Mouse (Mus musculus) liver, adult (tissue): ENCODE measurements around the gene Sgip1.

Experiments
- GATA4 ChIP-seq: IDR thresholded peaks from 2 replicates; pipeline ENCODE4 v1.6.1; 2014; ENCODE audit warnings: mild to moderate bottlenecking, low read length; ENCODE audit not compliant: insufficient replicate concordance

Gene Sgip1

DNA sequence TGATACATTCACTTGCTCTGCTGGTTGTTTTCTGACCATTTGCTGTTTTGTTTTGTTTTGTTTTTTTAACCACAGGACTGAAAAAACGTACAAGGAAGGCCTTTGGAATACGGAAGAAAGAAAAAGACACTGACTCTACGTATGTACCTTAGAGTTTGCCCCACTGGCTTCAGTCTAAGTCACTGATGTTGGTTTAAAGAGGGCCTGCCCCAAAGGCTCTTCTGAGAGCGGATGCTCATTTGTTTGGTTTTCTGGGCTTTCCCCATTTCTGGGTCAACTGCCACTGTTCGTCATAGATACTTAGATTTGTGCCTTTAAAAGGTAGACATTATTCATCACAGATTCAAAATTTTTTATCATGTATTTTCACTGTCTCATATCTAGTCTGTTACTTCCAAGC is 111.7 kb downstream of the Sgip1 start:
- TF ChIP-seq GATA4, result no peak

DNA sequence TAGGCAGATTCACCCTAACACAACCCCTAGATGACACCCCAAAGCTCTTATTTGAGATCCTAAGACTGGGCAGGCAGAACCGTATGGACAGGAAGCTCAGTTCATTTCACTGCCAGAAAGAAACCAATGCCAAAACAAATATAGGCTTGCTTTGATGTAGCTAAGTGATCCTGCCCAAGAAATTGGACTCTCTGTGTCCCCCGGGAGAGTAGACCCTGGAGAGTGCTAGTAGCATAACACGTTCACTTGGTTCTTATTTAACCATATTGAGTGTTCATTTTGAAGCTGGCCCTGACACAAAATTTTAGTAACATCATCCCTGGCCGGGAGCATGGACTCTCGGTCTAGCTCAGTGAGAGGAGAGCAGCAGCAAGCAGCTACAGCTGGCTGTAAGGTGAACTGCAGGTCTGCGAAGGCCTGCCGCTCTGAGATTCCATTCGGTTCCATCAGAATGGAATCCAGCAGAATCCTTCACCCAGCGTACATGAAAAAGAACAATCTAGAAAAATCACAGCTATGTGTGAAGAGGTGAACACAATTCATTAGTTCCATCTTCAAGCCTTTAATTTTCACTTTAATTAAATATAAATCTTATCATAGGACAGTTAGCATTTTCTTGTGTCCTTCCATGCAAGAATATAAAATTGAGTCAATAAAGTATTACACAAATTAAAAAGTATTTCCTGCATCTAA is 112.4 kb downstream of the Sgip1 start:
- no peak for TF ChIP-seq GATA4

GRCm38 (mm10) chr4:102854928-102855892 is 114.1 kb downstream of the Sgip1 start:
- TF ChIP-seq GATA4, result no peak

DNA sequence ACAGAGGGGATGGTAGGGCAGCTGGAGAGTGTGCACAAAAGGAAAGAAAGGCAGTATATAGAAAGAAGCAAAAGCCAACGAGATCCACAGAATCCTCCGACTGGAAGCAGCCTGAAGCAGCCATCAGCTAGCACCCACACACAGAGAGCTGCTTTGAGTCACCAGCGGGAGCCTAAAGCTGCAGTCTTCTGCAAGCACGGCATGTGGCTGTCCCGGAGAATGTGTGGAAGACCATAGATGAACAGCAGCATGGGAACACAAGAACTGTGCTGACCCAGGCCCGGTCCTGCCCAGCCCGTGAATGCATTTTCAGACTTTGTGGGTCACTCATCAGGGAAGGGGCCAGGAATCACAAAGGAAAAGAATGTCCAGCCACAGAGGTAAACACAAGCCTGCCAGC is 115.0 kb downstream of the Sgip1 start:
- no peak for TF ChIP-seq GATA4

- TF ChIP-seq GATA4, result no peak
Measured at GRCm38 (mm10) chr4:102859259-102860194, 118.4 kb downstream of the Sgip1 start.

DNA sequence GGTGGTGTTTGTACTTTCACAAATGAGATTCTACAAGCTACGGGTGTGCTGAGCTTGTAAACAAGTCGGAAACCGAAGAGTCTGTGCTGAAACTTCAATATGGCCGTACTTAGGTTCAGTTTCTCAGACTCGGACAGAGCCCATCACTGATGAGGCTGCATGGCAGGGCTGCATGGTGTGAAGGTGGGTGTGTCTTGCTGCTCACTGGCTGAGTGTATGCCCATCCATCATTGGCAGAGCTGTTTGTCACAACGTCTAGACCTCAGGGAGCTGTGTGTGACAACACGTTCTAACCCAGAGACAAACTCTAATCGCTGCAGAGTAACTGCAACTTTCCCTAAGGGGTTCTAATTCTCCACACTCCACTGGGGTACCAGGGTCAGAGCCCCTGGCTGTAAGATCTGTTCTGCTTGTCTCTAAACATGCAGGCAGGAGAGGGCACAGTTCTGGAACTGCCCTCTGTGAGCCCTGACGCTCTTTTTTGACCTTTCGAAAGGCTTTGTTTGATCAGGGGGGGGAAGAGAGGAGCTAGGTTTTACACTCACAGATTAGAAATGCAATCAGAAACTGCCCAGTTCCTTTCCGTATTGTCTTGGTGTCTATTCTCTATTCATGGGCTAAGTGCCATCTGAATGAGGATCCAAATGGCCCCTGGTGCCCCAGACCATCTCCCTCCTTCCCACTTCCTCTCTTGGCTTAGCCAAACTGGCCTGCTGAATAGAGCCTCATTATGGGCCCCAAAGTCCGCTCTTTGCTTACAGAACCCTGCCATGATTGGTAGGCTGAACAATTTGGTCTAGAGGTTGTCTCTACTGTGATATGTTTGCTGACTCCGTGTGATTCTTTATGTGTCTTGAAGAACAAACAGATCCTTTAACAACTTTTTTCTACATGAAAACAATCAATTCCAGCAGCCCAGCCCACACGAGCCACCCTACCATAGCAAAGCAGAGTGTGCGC is 121.9 kb downstream of the Sgip1 start:
- no peak for TF ChIP-seq GATA4

DNA sequence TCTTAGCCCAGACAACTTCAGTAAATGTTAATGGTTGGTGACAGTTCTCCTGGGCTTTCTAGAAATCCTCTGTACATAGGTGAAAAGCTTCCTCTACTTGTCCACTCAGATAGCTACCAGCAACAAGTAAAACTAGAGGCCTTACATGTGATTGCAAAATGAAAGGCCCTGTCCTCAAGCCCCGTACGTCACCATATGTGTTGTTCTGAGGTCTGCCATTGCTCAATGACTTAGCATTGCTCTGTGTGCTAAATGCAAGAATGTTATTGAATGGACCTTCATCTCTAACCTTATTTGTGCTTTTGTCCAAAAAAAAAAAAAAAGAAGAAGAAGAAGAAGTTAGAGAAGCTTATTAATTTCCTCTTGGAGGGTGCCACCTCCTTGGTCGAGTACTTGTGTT is 125.4 kb downstream of the Sgip1 start:
- no peak for TF ChIP-seq GATA4

DNA sequence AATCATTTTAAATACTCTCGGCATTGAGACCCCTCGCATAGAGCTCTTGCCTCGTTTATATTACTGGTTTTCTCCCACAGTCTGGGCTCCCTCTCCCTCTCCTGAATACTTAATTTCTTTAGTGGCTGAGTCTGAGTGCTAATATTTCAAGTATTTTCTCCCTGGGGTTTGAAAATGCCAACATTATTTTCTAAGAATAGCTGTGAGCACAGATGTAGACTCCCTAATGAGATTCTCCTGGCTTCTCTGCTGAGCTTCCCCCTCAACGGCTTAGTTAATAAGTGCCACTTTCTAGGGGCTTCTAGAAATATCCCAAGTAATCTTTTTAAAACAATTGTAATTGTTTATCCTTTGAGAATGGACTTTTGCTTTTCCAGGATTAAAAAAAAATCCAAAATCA is 130.2 kb downstream of the Sgip1 start:
- TF ChIP-seq GATA4, result no peak

DNA sequence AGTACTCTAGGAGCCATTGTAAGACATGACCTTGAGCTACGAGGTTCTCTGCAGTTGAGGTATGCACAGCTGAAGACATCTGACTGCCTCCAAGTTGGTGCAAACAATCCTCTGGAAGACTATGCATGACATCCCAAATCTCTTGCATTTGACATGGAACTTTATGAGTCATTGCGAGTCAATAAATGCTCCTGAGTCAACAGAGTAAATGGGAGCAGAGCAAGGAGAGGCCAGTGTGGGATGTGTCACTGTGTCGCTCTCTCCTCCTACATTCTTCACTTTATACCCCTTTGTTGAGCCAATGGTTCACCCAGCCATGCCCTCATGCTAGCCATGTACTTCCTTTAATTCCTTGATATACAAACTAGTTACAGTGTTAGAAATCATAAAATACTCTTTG is 142.0 kb downstream of the Sgip1 start:
- TF ChIP-seq GATA4, result no peak

GRCm38 (mm10) chr4:102884228-102884627 is 143.1 kb downstream of the Sgip1 start:
- TF ChIP-seq GATA4, result no peak

DNA sequence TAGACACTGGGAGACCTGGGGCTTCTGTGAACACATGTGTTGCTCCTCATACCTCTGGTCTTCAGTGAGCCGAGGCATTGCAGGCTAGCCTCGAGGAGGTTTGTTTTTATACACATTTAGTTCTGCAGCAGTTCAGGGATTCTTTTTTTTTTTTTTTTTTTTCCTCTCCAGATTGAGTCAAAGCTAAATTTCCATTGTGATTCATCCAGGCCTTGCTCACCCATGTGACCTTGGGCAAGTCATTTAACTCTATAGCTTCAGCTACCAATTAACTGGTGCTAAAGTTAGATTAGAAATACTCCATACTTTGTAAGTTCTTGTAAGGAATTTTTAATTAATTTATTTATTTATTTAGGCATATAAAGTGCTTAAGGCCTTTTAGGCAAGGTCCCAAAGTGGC is 145.4 kb downstream of the Sgip1 start:
- TF ChIP-seq GATA4, result no peak

DNA sequence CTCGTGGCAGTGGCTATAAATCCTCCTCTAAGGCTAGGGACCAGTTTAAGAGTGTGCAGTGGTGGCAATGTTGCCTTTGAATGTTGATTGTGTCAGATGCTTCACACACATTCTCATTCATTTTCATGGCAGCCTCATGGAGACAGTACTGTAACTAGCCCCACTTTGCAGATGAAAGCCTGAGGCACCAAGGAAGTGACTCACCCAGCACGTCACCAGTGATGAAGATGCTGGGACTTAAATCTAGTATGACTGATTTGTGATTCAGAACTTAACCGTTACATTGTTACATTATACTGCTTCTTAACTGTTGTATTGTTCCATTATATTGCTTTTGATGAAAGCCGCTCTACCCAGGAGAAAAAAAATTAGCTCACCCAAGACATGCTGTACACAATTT is 145.8 kb downstream of the Sgip1 start:
- TF ChIP-seq GATA4, result no peak

DNA sequence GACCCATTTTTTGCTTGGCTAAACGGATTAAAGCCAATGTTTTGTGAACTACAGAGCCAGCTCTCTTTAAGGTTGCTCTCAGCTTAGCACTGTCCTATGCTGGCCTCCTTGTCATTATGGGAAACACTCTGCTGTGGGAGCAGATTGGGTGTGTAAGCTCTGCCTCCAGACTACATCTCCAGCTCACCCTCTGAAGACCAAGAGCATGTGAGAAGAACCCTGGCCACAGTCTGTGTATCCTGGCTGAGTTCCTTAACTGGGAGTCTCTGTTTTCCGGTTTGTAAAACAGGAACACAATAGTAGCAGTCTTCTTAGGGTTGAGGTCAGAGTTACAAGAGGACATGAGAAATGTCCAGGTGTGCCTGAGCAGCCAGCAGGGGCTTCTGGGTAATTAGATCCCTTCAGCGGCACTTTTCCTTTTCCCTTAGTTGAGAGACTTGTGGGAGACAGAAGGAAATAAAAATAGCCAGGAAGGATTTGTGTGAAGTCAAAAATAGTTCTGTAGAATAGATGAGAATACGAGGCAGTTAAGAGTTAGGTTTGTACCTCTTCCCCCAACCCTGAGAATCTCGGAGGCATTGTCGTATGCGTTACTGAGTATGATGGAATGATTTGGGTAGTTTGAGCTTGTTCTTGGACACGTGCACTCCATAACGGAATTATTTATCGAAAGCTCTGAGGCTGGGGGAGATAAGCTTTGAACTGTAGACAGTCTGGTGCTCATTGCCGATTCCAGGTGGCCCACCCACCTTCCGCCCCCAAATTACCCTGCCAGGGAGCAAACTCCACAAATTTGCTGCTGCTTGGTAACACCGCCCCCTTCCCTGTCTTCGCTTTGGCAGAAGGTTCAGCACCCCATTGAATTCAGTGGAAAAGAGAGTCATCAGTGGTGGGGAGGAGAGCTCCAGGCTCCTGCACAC is 146.9 kb downstream of the Sgip1 start:
- TF ChIP-seq GATA4, result no peak
